Mouse (Mus musculus) liver (tissue): Measurements from ENCODE around the gene Cmtr2.

Experiments used
- DNase-seq: peaks from one replicate; pipeline ENCODE4 v3.0.0-alpha.2; 2020; ENCODE audit warnings: mixed read lengths

The Cmtr2 gene

GRCm38 (mm10) chr8:110215365-110215764 is at the start of gene Cmtr2:
Gene Cmtr2 (plus strand): TSS chr8:110215665.
- DNase-seq = no peak

DNA sequence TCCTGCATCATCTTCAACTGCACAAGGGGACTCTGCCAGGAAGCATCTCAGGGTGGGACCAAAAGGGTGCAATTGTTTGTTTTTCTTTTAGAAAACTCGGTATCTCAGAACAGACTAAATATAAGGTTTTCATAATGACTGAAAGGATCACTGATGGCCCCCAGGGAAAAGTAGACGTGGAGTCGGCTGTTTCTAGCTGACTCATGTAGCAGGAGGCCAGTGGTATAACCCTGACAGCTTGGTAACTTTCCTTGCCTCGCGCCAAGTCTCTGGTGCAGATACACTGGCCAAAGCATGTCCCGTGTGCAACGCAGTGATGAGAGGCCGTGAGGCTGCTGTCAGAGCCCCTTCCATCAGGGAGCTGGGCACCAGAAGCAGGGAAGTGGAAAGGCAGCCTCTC is 49.2 kb upstream of the Cmtr2 start:
- DNase-seq = no peak

- DNase-seq = peak; percentile 61
Measured at GRCm38 (mm10) chr8:110168046-110168445, 47.4 kb upstream of the Cmtr2 start, which contains the start of gene Calb2. Gene Calb2 (minus strand): TSS chr8:110168210.

GRCm38 (mm10) chr8:110172161-110172560 is 43.3 kb upstream of the Cmtr2 start:
- DNase-seq = no peak

GRCm38 (mm10) chr8:110174826-110175225 is 40.6 kb upstream of the Cmtr2 start:
- DNase-seq = no peak

DNA sequence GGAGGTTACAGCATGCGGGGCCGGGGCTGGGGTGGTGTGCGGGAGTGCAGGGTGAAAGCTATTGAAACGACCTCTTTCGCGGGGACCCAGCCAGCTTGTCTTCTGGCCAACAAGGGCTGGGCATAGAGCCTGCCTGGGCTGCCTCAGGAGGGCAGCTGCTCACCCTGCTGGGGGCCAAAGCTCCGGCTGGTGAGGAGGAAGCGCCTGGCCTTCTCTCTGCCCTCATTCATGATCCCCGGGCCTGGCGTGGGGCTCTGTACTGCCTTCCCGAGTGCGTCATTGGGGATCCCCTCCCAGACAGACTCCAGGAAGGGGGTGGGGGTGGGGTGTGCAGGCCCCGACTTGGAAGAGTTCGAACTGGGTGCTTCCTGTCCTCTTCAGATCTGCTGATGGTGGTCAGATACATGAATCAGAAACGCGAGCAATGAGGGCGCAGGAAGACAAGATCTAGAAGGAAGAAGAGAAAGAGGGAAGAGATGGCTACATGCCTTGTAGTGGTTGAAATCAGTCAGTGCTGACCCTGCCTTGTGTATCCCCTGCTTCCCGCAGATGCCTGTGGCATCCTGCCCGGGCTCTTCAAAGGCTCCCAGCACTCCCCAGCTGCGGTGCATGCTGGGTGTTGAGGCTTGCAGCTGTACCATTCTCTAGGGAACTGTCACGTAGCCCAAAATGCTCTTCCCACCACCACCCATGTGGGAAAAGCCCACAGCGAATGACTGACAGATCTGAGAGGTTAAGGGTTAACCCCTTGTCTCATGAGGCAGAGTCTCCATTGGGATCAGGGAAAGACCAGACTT is 37.9 kb upstream of the Cmtr2 start:
- no peak for DNase-seq

GRCm38 (mm10) chr8:110182735-110183367 is 32.6 kb upstream of the Cmtr2 start:
- no peak for DNase-seq

DNA sequence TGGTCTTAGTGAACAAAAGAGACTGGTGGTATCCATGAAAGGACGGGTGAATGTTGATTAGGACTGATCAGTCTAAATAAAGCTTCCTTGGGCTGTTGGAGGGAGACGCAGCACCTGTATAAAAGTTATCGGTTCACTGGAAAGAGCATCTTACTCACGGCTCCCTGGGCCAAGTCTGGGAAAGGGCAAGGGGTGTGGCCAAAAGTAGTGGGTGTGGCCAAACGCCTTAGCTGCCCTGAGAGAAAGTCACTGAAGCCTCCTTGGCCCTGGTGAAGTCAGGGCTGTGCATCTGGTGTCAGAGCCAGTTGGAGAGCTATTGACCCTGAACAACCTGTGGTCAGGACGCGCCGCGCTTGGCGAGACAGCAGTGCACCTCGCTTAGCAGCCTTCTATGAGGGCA is 31.7 kb upstream of the Cmtr2 start:
- DNase-seq = no peak

GRCm38 (mm10) chr8:110185538-110185937 is 29.9 kb upstream of the Cmtr2 start:
- DNase-seq = no peak

DNA sequence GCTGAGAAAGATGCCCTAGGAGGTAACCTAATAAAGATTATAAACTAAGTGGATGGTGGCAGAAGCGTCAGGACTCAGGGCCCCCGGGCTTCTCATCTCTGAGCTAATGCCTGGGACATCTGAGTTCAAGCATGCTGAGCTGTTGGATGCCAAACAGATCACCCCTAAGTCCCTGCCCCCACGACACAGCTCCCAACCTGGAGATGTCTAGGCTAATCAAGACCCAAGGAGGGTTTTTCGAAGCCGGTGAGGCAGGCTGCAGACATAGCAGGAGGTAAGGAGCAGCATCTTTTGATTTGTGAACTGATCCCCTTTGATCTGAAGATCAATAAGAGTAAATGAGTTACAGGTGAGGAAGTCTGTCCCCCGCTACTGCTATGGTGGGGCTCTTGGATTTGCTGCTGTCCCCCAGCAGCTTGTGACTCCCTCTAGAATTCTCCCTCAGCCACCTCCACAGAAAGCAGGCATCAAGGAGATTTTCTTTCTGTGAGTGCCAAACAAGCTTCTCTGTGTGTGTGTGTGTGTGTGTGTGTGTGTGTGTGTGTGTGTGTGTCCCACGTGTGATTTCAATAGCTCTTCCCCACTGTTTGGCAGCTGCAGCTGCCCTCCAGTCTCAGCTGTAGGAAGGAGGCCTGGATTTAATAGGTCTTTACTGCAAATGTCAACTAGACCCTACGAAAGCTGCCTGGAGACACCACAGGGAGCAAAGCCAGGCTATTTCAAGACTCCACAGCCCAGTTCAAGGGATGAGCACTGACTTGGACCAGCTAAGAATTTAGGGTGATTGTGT is 26.3 kb upstream of the Cmtr2 start:
- no peak for DNase-seq

GRCm38 (mm10) chr8:110196678-110197077 is 18.8 kb upstream of the Cmtr2 start:
- peak; percentile 52 for DNase-seq

DNA sequence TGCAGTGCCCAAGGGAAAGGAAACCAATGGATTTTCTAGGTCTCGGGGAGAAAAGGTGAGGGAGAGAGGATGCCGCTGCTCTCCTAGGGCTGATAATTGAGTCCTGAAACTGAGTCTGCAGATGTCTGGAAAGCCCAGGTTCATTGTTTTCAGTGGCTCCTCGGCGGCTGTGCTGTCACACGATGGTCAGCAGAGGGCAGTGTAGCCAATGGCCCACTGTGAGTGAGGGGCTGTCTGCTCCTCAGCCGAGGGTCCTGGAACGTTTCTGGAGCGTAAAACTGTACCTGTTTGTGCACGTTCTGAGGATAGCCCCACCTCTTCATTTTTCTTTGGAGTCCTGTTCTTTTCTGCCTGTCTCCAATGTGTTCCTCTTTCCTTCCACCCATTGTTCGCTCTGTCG is 13.7 kb upstream of the Cmtr2 start:
- DNase-seq = no peak

- no peak for DNase-seq
Measured at GRCm38 (mm10) chr8:110216253-110216652, 788 bp downstream of the Cmtr2 start.

GRCm38 (mm10) chr8:110217198-110217597 is 1.7 kb downstream of the Cmtr2 start:
- DNase-seq = no peak

- DNase-seq = peak; percentile 97
Measured at GRCm38 (mm10) chr8:110217681-110218131, 2.2 kb downstream of the Cmtr2 start.

DNA sequence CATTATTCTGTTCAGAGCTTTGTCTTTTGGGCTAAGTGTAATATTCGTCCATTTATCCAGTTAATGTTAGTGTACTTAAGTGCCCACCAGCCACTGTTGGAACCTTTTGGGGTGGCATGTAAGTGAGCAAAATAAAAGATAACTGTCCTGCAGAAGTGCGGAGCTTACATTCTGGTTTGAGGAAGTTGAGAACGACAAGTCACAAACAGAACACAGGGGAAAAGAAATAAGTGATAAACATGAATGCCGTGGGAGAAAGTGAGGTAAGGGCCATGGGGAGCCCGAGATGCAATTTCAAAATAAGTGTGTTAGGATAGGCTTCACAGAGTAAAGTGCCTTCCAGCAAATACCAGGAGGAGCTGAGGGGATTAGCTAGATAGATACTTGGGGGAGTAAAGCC is 3.0 kb downstream of the Cmtr2 start:
- DNase-seq = no peak

GRCm38 (mm10) chr8:110220936-110221335 is 5.5 kb downstream of the Cmtr2 start:
- no peak for DNase-seq

- no peak for DNase-seq
Measured at GRCm38 (mm10) chr8:110230803-110231202, 15.3 kb downstream of the Cmtr2 start.

DNA sequence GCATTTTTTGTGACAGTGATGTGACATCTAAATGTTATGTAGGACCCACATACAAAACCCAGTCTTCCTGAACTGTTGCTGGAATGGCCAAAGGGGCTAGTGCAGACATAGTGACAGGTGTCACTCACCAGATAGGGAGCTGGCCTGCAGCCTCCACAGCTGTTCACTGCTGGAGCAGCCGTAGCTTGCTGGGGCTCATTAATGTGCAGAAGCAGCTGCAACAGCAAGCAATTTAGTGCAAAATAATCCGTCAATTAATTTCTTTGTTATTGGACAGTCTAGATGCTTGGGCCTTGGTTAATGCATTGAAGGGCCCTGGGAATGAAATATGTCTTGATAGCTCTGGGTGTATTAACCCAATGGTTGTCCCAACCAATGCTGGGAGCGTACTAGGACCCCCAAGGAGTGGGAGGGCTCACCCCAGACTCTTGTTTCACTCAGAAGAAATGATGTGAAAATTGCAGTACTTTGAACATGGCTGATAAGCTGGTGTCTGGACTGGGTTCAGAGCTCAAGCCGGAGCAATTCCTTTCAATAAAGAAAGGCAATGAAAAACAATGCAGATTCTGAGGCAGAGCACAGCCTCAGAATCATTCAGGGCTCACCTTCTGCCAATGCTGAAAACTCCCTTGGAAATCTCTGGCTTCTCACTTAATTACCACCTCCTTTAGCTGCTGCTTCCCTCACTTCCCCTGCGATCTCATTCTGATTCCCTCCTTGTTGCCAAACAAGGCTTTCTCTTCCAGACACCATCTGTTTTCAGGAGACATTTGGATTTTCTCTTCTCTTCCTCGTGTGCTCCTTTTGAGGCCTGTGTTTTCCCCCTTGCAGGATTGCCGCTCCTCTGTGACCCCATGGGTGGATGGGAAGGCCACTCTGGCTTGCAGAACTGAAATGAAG is 27.1 kb downstream of the Cmtr2 start:
- DNase-seq = no peak

- no peak for DNase-seq
Measured at GRCm38 (mm10) chr8:110244566-110244965, 29.1 kb downstream of the Cmtr2 start.

GRCm38 (mm10) chr8:110247238-110247637 is 31.8 kb downstream of the Cmtr2 start:
- DNase-seq = no peak

DNA sequence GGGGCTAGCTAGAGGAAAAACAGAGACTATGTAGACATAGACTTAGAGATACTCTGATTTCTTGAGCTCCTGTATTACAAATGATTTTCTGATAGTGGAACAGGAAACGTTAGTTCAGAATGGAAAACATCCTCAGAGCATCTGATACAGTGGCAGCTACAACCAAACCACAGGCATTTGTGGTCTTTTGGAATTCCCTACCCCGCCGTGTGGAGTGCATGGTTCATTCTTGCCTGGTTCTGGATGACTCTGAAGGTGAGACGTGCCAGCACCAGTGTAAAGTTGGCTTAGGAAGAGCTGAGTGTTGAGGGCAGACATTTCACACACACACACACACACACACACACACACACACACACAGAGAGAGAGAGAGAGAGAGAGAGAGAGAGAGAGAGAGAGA is 38.5 kb downstream of the Cmtr2 start:
- no peak for DNase-seq
